Mouse (Mus musculus) right cerebral cortex, postnatal 25 days (tissue): ENCODE measurements around the gene Ggt7.
"Not testable (repeated sequence)": the region's sequence is repeated elsewhere in the genome, so short reads cannot be mapped to it uniquely, and the experiment has no call there.

Source experiments
- DNase-seq: peaks from one replicate; pipeline ENCODE4 v3.0.0; 2022

The Ggt7 gene

DNA sequence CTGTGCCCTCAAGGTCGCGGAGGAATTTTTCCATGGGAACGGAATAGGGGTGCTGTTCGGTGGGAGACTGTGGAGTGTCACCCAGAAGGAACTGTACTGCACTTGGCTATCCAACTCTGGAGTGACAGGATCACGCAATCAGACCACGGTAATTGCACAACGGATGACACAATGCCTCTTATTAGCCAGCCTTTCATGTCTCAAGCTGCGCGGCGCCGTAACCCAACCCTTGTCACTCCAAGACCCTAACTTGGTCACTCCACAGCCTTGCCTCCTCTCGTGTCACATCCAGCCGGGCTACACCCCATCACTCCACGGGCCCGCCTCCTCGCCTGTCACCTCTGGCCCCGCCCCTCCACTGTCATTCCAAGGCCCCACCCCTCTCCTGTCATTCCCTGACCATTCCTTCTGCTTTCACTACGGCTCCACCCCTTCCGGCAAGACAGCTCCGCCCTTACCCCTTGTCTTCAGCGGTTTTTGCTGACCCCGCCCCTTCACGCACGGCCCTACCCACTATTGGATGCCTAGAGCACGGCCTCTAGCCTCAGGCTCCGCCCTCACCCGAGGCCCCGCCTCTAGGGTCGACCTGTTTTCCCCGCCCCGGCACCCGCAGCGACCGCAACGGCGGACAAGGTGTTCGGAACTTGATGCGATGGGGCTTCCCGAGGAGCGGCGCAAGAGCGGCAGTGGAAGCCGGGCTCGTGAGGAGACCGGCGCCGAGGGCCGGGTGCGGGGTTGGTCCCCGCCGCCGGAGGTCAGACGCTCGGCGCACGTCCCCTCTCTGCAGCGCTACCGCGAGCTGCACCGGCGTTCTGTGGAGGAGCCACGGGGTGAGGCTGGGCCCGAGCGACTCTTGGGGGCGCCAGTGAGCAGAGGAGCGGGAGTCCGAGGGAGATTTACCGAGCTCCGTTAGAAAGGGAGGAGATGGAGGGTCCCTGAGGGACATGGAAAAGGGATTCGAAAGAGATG is at the start of gene Ggt7, which contains the start of gene Acss2:
Ggt7 (minus strand) TSS at position 783 of the 969 bp plus-strand sequence.
Acss2 (plus strand) TSS at position 494 of the 969 bp plus-strand sequence.
- DNase-seq: peak; percentile 98

DNA sequence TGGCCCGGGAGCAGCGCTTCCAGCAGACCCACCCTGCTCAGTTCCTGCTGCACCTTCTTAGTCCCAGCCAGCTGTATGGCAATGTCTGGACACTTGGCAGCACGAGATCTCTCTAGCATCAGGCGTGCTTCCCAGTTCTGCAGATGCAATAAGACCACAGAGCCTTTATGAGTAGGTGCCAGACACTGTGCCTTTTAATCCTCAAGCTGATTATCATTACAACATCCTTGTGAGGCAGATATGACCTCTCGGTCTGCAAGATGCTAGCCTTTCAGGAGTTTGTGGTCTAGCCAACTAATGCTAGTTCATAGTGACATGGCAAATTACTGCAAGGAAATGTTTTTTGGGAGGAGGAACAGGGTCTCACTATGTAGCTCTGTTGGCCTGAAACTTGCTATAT is 49.7 kb upstream of the Ggt7 start:
- DNase-seq: no peak

DNA sequence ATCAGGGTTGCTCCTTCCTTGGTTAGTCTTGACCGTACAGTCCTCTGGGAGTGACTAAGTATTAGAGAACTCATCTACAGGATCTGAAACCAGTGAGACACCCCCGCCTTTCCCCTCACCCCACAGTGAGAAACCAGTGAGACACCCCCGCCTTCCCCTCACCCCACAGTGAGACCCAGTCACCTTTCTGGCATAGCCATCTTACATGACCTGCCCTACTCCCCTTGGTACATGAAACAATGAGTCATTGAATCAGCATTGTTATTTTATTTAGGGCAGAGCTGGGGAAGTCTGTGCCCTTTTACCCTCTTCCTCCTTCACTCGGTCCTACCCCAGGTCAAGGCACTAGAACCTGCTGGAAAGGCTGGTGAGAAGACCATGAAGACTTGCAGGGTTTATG is 44.9 kb upstream of the Ggt7 start:
- DNase-seq: no peak

DNA sequence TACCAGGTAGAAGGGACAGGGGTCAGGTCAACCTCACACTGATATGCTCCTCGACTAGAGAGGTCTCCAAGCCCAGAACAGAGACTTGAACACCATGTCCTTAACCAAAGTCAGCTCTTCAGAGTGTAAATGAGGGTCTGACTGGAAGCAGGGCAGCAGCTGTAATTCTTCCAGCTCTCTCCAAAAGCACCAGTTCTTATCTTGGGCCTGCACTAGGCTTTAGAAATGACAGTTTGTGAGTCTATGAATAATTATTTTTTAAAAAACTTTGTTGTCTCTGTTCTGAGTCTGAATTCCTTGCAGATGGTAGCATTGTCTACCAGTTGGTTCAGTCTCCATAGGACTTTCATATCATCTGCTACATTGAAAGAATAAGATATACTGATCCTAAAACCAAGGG is 44.2 kb upstream of the Ggt7 start:
- DNase-seq: no peak

DNA sequence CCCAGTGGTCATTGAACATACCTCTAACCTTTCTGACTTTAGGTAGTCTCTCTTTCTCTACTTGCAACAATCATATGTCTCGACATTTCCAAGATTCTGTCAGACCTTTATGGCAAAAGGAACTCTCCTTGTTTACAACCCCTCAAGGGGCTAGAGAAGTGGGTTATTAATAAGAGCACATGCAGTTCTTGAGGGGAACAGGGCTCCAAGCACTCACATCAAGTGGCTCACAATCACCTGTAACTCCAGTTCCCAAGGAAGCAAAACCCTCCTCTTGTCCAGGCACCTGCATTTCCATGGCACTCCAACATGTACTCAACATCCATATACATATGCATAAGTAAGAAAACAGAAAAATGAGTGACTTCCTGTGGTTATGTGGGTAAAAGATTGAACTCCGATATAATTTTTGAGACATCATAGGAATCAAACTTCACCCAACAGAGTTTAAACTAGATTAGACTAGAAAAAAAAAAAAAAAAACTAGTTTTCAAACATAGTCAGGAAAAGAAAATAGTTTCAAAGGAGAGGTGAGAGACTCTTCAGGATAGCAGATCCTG is 36.5 kb upstream of the Ggt7 start:
- no peak for DNase-seq

DNA sequence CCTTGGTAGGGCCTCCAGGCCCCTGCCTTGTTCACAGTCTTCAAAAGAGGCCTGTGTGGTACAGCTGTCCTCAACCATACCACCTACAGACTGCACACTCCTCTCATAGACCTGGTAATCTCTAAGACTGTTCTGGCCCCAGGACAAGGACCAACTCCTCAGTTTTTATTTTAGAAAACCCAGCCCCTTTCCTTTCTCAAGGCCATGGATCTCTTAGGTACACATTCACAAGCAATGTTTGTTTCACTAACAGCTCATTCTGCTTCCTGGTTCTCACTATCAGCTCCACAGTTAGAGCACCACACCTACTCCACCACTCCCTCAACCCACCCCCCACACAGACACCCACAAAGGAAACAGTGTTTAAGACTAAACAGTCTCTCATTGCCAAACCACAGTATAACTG is 34.9 kb upstream of the Ggt7 start:
- no peak for DNase-seq

DNA sequence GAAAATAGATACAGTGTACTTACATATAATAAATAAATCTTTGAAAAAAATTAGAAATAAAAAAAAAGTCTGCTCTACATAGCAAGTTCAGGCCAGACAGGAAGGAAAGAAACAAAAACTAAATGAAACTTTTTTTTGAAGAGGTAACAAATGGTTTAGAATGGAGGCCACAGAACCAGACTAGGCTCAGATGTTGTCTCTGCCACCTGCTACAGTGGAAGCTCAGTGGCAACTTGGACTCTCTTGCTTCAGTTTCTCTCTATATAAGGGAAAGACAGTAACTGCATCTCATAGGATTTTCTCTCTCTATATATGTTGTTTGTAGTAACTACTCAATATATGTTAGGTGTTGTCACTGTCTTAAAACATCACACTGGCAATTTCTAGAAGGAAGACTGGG is 34.3 kb upstream of the Ggt7 start:
- no peak for DNase-seq

DNA sequence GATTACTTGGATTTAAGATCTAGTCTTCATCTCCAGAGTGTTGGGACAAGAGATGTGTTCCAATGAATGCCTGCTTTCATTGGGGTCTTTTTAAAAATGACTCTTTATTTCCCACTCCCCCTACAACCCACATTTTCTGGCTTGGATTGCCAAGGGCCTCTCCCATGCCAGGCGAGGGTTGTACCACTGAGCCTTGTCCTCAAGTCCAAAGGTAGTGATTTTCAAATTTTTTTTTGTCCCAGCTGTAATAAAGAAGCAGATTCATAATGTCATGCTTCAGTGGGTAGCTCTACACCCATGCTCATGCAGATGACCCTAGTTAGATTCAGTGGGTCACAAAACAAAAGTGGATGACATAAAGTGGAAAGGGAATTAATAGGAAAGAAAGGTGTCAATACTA is 28.9 kb upstream of the Ggt7 start:
- no peak for DNase-seq

DNA sequence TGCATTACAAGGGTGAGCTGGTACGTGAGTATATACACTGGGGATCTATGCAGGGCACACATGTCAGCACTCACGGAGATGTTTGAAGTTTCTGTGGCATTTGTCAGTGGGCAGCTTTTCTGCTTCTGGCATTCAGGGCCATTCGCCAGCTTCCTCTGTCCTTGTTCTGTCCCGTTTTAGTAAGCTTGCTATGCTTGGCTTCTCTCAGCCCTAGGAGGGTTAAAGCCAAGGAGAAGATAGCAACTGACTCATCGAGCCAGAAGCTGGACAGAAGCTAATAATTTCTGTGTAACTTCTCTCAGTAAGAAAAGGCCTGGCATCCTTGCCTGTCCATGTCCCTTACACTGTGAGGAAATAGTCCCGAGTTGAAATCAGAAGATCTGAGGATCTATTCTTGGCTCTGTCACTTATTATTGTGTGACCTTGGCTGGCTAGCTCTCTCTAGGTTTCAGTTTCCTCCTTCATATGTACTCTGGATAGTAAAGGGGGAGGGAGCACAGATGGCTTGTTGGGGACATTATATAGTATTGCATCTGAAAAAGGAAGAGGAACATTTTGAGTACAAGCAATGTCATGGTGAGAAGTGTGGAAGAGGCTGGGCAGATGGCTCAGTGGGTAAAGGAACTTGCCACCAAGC is 22.9 kb upstream of the Ggt7 start:
- no peak for DNase-seq

DNA sequence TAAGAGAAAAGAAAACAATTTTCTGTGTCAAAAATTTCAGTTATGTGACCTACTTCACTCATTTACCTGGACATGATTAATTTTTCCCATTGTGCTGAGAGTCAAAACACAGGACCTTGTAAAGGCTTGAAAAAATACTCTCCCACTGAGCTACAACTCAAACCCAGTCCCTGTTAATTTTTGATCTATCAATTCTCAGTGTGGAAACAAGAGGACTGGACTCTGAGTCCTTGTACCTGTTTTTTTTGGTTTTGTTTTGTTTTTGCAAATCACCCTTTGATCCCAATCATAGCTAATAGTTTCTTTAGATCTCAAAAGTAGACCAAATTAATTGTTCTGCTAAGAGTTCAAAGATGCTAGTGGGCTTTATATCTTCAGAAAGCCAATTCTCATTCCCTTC is 21.7 kb upstream of the Ggt7 start:
- no peak for DNase-seq

DNA sequence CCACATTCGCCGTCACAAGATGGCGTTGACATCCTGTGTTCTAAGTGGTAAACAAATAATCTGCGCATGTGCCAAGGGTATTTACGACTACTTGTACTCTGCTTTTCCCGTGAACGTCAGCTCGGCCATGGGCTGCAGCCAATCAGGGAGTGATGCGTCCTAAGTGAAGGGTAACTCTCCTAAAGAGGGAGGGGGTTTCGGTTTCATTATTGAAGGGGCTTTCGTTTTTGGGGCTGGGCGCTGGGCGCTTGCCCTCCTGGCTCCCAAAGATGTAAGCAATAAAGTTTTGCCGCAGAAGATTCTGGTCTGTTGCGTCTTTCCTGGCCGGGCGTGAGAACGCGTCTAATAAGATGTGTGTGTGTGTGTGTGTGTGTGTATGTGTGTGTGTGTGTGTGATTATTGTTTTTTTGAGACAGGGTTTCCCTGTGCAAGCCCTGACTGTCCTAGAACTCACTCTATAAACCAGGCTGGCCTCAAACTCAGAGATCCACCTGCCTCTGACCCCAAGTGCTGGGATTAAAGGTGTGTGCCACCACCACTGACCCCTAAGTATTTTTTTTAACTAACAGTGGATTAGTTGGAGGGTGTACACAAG is 20.5 kb upstream of the Ggt7 start:
- not testable (repeated sequence) for DNase-seq

DNA sequence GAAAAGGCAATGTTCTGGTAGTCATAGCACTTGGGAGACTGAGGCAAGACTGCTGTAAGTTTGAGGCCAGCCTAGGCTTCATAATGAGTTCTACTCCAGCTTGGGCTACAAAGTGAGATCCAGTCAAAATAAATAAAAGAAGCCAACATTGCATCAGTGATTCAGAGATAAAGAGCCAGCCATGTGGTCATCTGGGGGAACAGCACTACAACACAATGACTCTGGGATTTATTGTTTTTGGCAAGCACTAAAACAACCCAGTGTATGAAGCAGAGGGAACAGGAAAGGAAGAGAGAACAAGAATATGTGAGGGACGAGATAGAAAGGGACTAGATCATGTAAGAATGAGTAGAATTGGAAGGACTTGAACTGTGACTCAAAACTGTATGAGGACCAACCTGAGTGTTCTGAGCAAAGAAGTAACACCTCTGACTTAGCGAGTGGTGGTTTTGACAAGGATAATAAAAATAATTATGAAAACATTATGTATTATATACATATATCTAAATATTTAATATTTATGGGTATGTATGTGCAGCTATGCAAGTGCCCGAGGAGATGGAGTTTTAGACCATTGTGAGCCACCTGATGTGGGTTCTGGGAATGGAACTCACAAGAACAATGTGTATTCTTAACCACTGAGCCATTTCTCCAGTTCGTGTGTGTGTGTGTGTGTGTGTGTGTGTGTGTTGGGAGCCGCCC is 19.9 kb upstream of the Ggt7 start:
- DNase-seq: no peak

DNA sequence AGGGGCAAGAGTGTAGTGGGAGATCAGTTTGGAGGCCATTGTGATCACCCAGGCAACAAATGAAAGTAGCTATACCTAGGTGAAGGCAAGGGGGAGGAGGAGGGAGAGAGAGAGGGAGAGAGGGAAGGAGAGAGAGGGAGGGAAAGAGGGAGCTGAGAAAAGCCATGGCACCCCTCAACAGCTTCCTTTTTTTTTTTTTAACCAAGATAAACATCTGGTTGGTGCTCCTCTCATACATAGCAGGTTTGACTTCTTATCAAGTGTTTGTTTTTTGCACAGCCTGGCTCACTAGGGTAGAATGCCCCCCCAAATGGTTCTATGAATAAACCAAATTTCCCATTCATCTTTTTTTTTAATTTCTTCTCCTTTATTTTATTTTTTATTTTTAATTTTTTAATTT is 18.3 kb upstream of the Ggt7 start:
- DNase-seq: no peak

DNA sequence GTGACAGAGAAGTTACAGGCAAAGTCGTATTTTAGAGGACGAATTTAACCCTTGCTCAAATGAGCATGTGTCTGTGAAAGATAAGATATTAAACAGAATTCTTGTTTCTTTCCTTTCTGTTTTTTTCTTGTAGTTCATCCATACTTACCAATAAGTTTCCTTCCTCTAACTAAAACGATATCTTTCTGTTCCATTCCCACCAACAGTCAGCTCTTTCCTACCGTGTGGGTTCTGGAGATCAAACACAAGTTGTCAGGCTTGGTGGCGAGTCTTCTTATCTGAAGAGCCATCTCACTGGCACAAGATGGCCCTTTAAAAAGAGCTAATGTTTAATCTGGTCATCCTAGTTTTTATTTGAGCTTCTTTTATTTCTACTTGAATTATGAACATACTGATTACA is 9.3 kb upstream of the Ggt7 start:
- no peak for DNase-seq

DNA sequence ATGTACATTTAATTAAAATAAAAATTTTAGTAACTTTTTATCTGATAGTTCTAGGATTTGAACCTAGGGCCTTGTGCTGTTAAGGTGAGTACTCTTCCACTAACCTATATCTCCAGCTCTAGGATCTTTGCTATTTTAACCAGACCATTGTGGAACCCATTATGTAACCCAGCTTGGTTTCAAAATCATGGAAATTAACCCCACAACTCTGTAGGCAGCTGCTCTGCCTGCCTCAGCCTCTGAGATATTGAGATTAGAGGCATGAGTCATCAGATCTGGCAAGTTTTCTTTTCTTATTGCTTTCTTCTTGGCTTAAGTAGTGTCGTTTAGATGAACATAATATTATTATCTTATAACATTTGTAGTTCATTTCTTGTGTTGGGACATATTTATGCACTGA is 6.3 kb upstream of the Ggt7 start:
- DNase-seq: no peak

DNA sequence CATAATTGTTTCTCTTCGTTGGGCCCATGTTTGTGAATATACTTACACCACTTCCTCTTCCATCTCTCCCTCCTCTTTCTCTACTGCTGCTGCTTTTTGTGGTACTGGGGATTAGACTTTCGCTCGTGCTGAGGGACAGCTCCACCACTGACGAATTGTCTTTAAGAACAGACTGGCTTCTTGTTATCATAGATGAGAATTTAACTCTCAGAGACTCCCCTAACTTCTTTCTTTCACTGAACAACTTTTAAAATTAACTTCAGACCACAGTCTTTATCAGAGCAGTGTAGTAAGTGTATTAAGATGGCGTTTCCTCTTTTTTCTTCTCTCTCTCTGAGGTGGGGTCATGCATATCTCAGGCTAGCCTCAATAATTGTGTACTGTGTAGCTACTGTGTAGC is 5.7 kb upstream of the Ggt7 start:
- no peak for DNase-seq

DNA sequence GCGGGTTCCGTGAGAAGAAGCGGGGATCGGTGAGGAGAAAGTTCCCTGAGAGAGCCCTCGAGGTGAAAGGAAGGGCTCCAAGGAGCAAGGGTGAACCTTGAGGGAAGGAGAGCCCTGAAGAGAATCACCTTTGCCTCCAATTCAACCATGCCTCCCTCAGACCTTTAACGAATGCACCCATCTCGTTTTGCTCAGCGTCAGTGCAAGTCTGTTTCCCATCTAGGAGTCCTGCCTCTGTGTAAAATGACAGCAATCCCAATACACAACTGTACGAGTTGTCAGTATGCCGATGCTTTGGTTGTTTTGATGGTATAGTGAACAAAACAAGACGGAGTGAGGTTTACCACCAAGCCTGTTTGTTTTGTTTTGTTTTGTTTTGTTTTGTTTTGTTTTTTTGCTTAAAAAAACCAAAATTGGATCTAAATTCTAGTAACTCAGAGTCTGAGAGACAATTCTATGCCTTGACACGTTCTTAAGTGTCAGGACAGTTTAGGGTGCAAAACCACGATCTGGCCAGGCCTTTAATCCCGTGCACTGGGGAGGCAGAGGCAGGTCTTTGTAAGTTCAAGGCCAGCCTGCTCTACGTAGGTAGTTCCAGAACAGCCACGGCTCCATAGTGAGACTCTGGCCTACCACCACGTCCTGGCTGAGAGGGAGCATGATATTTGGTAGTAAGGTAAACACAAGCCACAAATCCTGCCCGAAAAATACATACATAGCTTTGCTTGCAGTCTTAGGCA is 664 bp upstream of the Ggt7 start:
- DNase-seq: no peak

DNA sequence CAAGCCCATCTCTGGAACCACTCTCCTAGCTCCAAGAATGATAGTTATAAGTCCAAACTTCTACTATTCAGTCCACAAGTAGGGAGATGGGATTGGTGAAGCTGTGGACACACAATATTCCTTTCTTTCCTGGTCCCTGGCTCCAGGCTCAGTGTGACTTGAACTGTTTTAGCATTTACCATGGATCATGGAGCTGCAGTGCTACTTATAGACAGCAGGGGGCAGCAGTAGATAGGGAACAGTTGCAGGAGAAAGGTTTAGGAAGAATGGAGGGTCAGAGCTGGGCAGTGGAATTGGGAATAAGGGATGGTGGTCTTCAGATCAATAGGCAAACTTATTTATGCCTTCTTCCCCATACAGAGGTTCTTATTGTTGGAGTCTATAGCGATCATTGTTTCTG is 2.1 kb downstream of the Ggt7 start:
- peak; percentile 74 for DNase-seq

DNA sequence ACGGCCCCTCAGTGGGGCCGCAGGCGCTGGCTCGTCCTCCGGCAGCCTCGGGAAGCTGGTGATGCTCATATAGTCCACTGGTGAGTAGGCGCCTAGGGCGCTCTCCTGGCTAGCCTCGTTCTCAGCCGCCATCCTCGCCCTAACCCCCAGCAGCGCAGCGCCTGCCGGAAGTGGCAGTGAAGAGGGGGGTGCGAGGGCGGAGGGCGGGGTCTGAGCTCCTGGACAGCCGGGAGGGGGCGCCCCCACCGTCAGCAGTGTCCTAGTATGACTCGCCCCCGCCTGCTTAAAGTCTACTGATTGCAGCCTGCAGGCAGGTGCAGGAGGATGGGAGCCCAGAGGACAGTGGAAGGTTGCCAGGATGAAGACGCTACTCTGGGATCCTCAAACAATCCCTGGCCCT is 3.4 kb downstream of the Ggt7 start:
- DNase-seq: peak; percentile 88

DNA sequence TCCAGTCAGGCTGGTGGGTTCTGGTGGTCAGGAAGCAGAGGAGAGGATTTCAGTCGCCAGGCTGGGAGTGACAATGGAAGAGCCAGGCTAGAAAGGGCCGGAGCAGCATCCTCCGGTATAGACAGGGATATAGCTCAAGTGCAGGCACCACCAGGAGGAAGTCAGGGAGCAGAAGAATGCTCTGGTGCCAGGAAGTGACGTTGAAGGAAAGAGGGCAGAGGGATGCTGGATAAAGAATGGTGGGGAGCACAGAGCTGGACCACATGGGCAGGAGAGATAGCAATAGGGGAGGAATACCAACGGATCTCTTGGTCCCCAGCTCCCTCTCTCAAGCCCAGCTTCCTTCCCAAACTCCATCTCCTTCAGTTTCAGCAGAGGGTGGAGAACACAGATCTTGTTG is 4.5 kb downstream of the Ggt7 start:
- peak; percentile 48 for DNase-seq

DNA sequence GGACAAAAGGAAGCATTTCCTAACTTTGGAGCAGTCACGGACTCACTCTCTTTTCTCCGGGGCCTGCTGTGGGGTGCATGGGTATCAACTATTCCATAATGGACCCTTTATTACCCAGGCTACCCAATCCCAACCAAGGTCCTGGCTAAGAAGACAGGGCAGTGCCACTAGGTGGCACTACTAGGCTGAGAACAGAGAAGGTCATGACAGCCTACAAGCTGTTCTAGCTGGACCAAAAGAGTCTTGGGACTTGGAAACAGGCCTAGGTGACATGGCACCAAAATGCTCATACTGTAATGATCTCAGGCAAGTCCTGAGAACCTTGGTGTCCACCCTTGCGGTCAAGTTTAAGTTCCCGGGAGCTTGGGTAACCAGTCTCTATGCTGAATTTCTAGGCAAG is 5.6 kb downstream of the Ggt7 start:
- DNase-seq: no peak
